14 mouse cellular contexts compared by ENCODE assay signal in the genomic region with DNA sequence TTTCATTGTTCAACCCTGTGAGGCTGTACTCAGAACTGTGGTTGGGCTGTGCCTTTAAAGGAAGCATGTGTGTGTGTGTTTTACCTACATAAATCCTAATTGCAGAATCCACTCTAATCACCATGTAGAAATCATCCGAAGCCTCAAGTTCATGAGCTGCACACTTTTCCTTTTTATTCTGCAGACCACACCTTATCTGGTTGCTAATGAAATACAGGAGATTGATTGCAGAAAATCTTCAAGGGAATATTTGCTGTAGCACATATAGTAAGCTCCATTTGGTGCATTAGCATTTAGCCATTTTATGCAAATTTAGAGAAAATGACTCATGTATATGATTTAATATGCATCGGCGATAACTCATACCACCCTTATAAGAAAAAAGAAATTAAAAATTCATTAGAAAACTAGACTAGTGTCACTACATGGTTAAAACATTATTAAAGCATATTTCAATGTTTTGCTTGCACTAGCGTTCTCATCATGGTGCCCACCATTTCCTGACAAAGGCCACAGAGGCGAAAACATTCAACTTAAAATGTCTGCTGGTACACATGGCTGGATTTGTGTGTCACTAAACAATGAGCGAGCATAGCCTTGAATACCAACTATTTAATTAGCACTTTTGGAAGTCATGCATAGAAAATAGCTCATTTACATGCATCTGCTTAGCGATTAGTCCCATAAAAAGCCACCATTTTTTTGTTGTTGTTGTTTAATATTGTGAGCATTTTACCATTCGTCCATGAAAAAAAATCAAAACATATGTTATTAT.
DNase-seq lines count a peak whose midpoint lies in the region; ATAC-seq and TF ChIP-seq lines count a peak whose summit lies in the region.
"Had no signal": no experiment of that assay in that cellular context is flagged by ENCODE, and none has a peak within 500 bp of the region (broad histone marks: within the 10 kb centered on the region; RNA-seq: fewer than 3 reads in every experiment).

No protein-coding gene starts in this region.

- H3K36me3 ChIP-seq in hindbrain, embryonic 12.5 days, result no peaks in the 10 kb centered on the region
- no peaks in the 10 kb centered on the region for H3K36me3 ChIP-seq in midbrain, postnatal 0 days (ENCODE audit: insufficient read depth, low read length)
- H3K36me3 ChIP-seq: G1E; kidney, embryonic 15.5 days; stomach, embryonic 15.5 days had no signal

- ATAC-seq in hindbrain, embryonic 12.5 days (ENCODE audit: low FRiP score), result peak; percentile 38; the same call in 1 of the 2 replicates
- ATAC-seq in midbrain, postnatal 0 days (ENCODE audit: low FRiP score), result no peak

- H3K4me3 ChIP-seq in hindbrain, embryonic 12.5 days, result no peak overlapping the region
- no peak overlapping the region for H3K4me3 ChIP-seq in midbrain, postnatal 0 days (ENCODE audit: low read depth, low read length)
- H3K4me3 ChIP-seq: kidney, embryonic 15.5 days; stomach, embryonic 15.5 days had no signal

- 41% methylated on average over 8 of the region's 8 CpGs for WGBS in hindbrain, embryonic 12.5 days
- 41% methylated on average over 8 of the region's 8 CpGs for WGBS in midbrain, postnatal 0 days

- peak; percentile 75 for DNase-seq in Muller cell, postnatal 12 days (ENCODE audit: inconsistent ontology term)
- DNase-seq in brain, embryonic 14.5 days (ENCODE audit: low read depth), result peak; percentile 96
- DNase-seq in midbrain, postnatal 0 days (ENCODE audit: low spot score), result peak; percentile 85
- no peak for DNase-seq in adrenal gland, adult 2 months
- no peak for DNase-seq in urinary bladder, postnatal 14 days (ENCODE audit: low spot score)
- DNase-seq in lung, postnatal 36 days, result no peak
- DNase-seq: gastrocnemius, postnatal 10 days; spleen, adult 18-20 months; thymus, postnatal 14 days had no signal

- peak overlapping the region; percentile 83 for H3K27ac ChIP-seq in hindbrain, embryonic 12.5 days
- peak overlapping the region; percentile 68 for H3K27ac ChIP-seq in midbrain, postnatal 0 days (ENCODE audit: low read depth, low read length)
- H3K27ac ChIP-seq: kidney, embryonic 15.5 days; macrophage; stomach, embryonic 15.5 days had no signal

- H3K4me1 ChIP-seq in hindbrain, embryonic 12.5 days, result peaks cover 4% of the 10 kb centered on the region; the same call in 1 of the 2 replicates
- 0 out of 2 replicates have a peak, but pooled peaks cover 7% of the 10 kb centered on the region for H3K4me1 ChIP-seq in midbrain, postnatal 0 days (ENCODE audit: insufficient read depth, low read length)
- H3K4me1 ChIP-seq: stomach, embryonic 15.5 days had no signal

- no peak overlapping the region for H3K9ac ChIP-seq in hindbrain, embryonic 12.5 days
- 0 out of 2 replicates have a peak overlapping the region, but pooled peaks have one; percentile 0 for H3K9ac ChIP-seq in midbrain, postnatal 0 days (replicated peaks; ENCODE audit: low read length, poor library complexity, severe bottlenecking)
- H3K9ac ChIP-seq: kidney, embryonic 15.5 days; stomach, embryonic 15.5 days had no signal

- no peak overlapping the region for H3K4me2 ChIP-seq in hindbrain, embryonic 12.5 days (replicated peaks)
- H3K4me2 ChIP-seq in midbrain, postnatal 0 days (ENCODE audit: low read depth, low read length, poor library complexity, severe bottlenecking), result peak overlapping the region; percentile 18; the same call in 1 of the 2 replicates
- H3K4me2 ChIP-seq: kidney, embryonic 15.5 days; stomach, embryonic 15.5 days had no signal

- no peak for TF ChIP-seq CTCF in brain, embryonic 14.5 days (IDR thresholded peaks at IDR 0.05; ENCODE audit: borderline replicate concordance, extremely low read depth, insufficient read depth, insufficient read length)
- no peak for TF ChIP-seq CTCF in midbrain, postnatal 0 days (IDR thresholded peaks at IDR 0.05)

- no peaks in the 10 kb centered on the region for H3K9me3 ChIP-seq in hindbrain, embryonic 12.5 days (replicated peaks)
- H3K9me3 ChIP-seq in midbrain, postnatal 0 days (ENCODE audit: low read length), result no peaks in the 10 kb centered on the region
- H3K9me3 ChIP-seq: G1E; kidney, embryonic 15.5 days; stomach, embryonic 15.5 days had no signal

- H3K27me3 ChIP-seq in hindbrain, embryonic 12.5 days, result no peaks in the 10 kb centered on the region
- H3K27me3 ChIP-seq in midbrain, postnatal 0 days (ENCODE audit: insufficient read depth, low read length), result no peaks in the 10 kb centered on the region

- no peak for TF ChIP-seq POLR2A in brain, embryonic 14.5 days (IDR thresholded peaks at IDR 0.05; ENCODE audit: borderline replicate concordance, extremely low read depth, insufficient read depth, insufficient read length, poor library complexity, severe bottlenecking)

Comparison
In these comparisons a context has a peak if more than half of its experiments do, and no peak if none do; other contexts are left out.
1. DNase-seq: peak in Muller cell, postnatal 12 days (single experiment), brain, embryonic 14.5 days (single experiment) and midbrain, postnatal 0 days (single experiment); none in adrenal gland, adult 2 months (single experiment), urinary bladder, postnatal 14 days (single experiment) and lung, postnatal 36 days (single experiment).